In the genomic region with DNA sequence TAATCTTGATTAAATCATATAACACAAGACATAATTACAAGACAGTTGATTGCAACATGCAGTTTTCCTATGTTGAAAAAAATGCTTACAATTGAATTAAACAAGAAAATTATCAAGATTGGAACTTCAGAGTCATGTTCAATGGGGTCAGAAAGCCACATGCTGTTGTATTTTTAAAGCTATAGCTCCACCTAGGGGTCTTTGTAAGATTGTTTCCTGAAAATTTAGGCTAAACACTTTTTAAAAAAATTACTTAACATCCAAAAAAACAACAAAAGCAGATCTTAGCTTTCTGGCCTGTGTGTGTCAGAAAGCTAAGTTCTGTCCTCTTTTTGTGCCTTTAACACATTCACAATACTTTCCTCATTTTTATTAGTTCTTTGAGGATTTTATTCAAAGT, we compare ENCODE assay signal across 11 mouse cellular contexts. TPM values are rescaled to one million over a fixed set of nuclear protein-coding genes. Genes with fewer than 3 reads are reported as not detected.
DNase-seq lines count a peak whose midpoint lies in the region; ATAC-seq and TF ChIP-seq lines count a peak whose summit lies in the region.
"Had no signal": no experiment of that assay in that cellular context is flagged by ENCODE, and none has a peak within 500 bp of the region (broad histone marks: within the 10 kb centered on the region; RNA-seq: fewer than 3 reads in every experiment).

No protein-coding gene starts in this region.

- no peaks in the 10 kb centered on the region for H3K27me3 ChIP-seq in forebrain, embryonic 14.5 days (replicated peaks; ENCODE audit: control insufficient read depth, insufficient read depth, low read length)
- no peaks in the 10 kb centered on the region for H3K27me3 ChIP-seq in forebrain, embryonic 12.5 days
- H3K27me3 ChIP-seq: hindbrain, embryonic 15.5 days had no signal

- H3K4me2 ChIP-seq in forebrain, embryonic 14.5 days (ENCODE audit: low read length), result no peak overlapping the region
- no peak overlapping the region for H3K4me2 ChIP-seq in forebrain, embryonic 12.5 days
- H3K4me2 ChIP-seq: hindbrain, embryonic 15.5 days had no signal

- H3K4me1 ChIP-seq in forebrain, embryonic 14.5 days (ENCODE audit: control insufficient read depth, insufficient read depth, low read length), result no peaks in the 10 kb centered on the region
- H3K4me1 ChIP-seq in forebrain, embryonic 12.5 days, result no peaks in the 10 kb centered on the region
- H3K4me1 ChIP-seq in lung, adult 2 months (ENCODE audit: control insufficient read depth, insufficient read depth, low read length), result no peaks in the 10 kb centered on the region
- H3K4me1 ChIP-seq: hindbrain, embryonic 15.5 days had no signal

- H3K9ac ChIP-seq in forebrain, embryonic 14.5 days (ENCODE audit: low read length), result no peak overlapping the region
- no peak overlapping the region for H3K9ac ChIP-seq in forebrain, embryonic 12.5 days
- H3K9ac ChIP-seq: hindbrain, embryonic 15.5 days had no signal

- no peaks in the 10 kb centered on the region for H3K36me3 ChIP-seq in forebrain, embryonic 14.5 days (ENCODE audit: control insufficient read depth, insufficient read depth, low read length)
- no peaks in the 10 kb centered on the region for H3K36me3 ChIP-seq in forebrain, embryonic 12.5 days (replicated peaks)
- H3K36me3 ChIP-seq: hindbrain, embryonic 15.5 days had no signal

- H3K27ac ChIP-seq in forebrain, embryonic 14.5 days (ENCODE audit: low read depth, low read length), result no peak overlapping the region
- no peak overlapping the region for H3K27ac ChIP-seq in forebrain, embryonic 12.5 days
- H3K27ac ChIP-seq: hindbrain, embryonic 15.5 days had no signal

- no peak overlapping the region for H3K4me3 ChIP-seq in forebrain, embryonic 14.5 days (ENCODE audit: low read depth, low read length)
- H3K4me3 ChIP-seq in forebrain, embryonic 12.5 days (replicated peaks), result no peak overlapping the region
- H3K4me3 ChIP-seq in lung, adult 2 months (replicated peaks; ENCODE audit: extremely low read depth, low read depth, low read length), result no peak overlapping the region
- H3K4me3 ChIP-seq: hindbrain, embryonic 15.5 days had no signal

- peak; percentile 74 for DNase-seq in forebrain, embryonic 14.5 days (ENCODE audit: low spot score)
- no peak for DNase-seq in lung, adult 2 months
- no peak for DNase-seq in lung, adult 18-20 months
- DNase-seq in embryo, embryonic 10 days (ENCODE audit: low spot score), result peak; percentile 10
- peak; percentile 23 for DNase-seq in retina, postnatal 7 days (ENCODE audit: low read depth, low spot score)
- DNase-seq in urinary bladder, postnatal 10 days (ENCODE audit: low spot score), result no peak
- no peak for DNase-seq in thymus, adult 18-20 months

- TF ChIP-seq CTCF in lung, adult 2 months (IDR thresholded peaks at IDR 0.05; ENCODE audit: insufficient read depth, low read length), result peak; percentile 43; the same call in 1 of the 2 replicates

- TF ChIP-seq POLR2A in lung, adult 2 months (IDR thresholded peaks at IDR 0.05; ENCODE audit: borderline replicate concordance, extremely low read depth, low read depth, low read length), result no peak

- ATAC-seq in forebrain, embryonic 14.5 days, result no peak
- no peak for ATAC-seq in forebrain, embryonic 12.5 days (ENCODE audit: low FRiP score)

- H3K9me3 ChIP-seq in forebrain, embryonic 14.5 days (replicated peaks; ENCODE audit: control insufficient read depth, low read length), result no peaks in the 10 kb centered on the region
- 0 out of 2 replicates have a peak, but pooled peaks cover 3% of the 10 kb centered on the region for H3K9me3 ChIP-seq in forebrain, embryonic 12.5 days
- H3K9me3 ChIP-seq: hindbrain, embryonic 15.5 days had no signal

RNA-seq across cellular contexts. Expression of a gene that starts 3.0 kb away (rescaled TPM):
- polyA plus RNA-seq in forebrain, embryonic 14.5 days (2014; fragmentation: Nextera tagmentation; extraction: Ambion mirVana), result not detected in 2 replicates
- 0.10 TPM in 1 of 2 replicates, not detected in the other for polyA plus RNA-seq in forebrain, embryonic 12.5 days (2016; fragmentation: Nextera tagmentation; extraction: Ambion mirVana)
- polyA plus RNA-seq in lung, adult 2 months (2012; rRNA removed), result not detected in 2 replicates
- polyA plus RNA-seq: hindbrain, embryonic 15.5 days; neural tube, embryonic 11.5 days; stomach, embryonic 16.5 days had no signal

RNA-seq across cellular contexts. Expression of a gene that starts 30.8 kb away (rescaled TPM):
- 5.4 and 6.0 TPM in 2 replicates for polyA plus RNA-seq in forebrain, embryonic 14.5 days (2014; fragmentation: Nextera tagmentation; extraction: Ambion mirVana)
- 5.0 and 5.8 TPM in 2 replicates for polyA plus RNA-seq in forebrain, embryonic 12.5 days (2016; fragmentation: Nextera tagmentation; extraction: Ambion mirVana)
- 8.6 and 11.6 TPM in 2 replicates for polyA plus RNA-seq in lung, adult 2 months (2012; rRNA removed)

Comparison
In these comparisons a context has a peak if more than half of its experiments do, and no peak if none do; other contexts are left out.
1. DNase-seq: peak in forebrain, embryonic 14.5 days (single experiment), embryo, embryonic 10 days (single experiment) and retina, postnatal 7 days (single experiment); none in lung, adult 2 months (single experiment), lung, adult 18-20 months (0 of 2), urinary bladder, postnatal 10 days (single experiment) and thymus, adult 18-20 months (0 of 2).